Mouse (Mus musculus) heart, adult 10 weeks (tissue): ENCODE data around the gene Grwd1. TPM values are rescaled to one million over a fixed set of nuclear protein-coding genes. Genes with fewer than 3 reads are reported as not detected.

Experiments
- polyA plus RNA-seq: library from polyadenylated mRNA; stranded (reverse); fragments of 350-450 nt; fragmentation: Illumina TruSeq; extraction: RNeasy Lipid Tissue Mini Kit (QIAGEN cat#74804); gene quantifications from one replicate; pipeline ENCODE4 v1.2.3, GENCODE M21; 2014; ENCODE audit warnings: low read depth, low replicate concordance

Grwd1 gene
- polyA plus RNA-seq = 13.0 TPM

DNA sequence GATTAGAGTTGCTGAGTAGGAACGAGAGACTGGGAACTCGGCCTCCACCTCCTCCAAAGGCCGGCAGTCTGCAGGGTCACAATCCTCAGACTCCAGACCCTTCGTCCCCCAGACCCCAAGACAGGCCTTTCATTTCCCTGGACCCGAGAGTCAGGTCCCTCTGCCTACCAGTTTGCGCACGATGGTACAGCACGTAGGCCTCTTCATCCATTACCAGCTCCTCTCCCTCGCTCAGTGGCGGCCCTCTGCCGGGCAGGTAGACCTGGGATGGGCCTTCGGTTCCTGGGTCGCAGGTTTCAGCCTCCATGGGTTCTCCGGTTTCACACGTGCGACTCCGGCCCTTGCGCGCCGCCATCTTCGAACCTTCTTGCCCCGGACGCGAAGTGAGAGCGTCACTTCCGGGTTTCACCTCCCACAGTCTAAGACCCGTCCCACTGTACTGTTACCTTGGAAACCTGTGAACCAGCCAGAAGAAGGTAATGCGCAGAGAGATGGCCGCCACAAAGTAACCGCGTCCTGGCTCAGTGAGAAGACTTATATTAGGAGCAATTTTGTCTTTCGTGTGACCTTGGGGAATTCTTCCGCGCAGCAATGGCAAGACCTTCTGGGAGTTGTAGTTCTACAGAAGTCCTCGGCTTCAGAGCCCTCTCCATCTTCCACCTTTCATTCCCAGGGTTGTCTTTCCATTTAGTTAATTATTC lies at the start of gene Grwd1:
Gene Grwd1, minus strand, starts transcription at position 518 of the 701 bp plus-strand sequence.

DNA sequence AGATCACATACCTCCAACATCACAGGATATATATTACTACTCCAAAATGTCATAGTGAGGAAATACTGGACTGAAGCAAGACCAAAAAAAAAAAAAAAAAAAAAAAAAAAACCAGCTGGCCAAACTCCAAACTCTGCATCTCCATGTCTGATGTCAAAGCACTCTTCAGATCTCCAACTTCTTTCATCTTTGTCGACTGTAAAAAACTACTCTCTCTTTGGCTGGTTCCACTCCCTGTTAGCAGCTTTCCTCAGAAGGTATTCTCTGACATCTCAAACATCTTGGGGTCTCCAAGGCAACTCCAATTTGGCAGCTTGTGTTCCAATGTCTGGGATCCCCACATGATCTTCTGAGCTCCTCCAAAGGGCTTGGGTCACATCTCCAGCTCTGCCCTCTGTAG lies 47.5 kb upstream of the Grwd1 start, which contains the start of gene Grin2d:
Gene Grin2d, minus strand, starts transcription at position 101 of the 400 bp plus-strand sequence.

DNA sequence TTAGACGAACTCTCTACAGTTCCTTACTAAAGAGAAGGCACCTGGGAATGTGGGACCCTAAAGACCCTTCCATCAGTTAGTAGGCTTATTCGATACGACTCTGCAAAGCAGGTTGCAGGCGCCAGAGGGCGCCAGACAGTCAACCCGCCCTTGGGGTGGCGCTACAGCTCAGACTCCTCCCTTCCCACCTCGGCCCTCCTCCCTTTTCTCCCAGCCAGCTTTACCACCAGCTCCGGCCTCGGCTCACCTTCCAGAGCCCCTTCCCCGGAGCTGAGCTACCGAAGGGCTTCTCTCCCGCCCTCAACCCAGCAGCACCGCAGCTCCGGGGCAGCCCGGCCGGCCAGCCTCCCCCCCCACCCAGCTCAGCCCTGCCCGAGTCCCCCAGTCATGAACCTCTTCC lies 41.9 kb upstream of the Grwd1 start, which contains the start of gene Kdelr1:
Gene Kdelr1, plus strand, starts transcription at position 149 of the 400 bp plus-strand sequence.

DNA sequence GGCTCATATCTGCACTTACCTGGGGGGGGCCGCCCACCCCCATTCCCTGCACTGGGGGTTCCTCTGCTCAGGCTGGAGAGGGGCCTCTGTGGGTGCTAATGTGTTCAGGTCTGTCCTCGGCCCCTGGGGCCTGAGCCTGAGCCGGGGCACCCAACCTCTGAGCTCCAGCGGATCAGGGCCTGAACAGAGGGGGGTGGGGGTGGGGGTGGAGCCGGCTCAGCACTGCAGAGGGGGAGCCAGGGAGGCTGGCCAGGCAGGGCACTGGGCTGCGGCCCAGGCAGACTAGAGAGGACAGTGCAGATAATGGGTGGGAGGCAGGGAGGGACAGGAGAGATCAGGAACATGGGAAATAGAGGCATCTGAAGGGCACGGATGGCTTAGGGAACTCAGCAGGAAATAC lies 6.1 kb downstream of the Grwd1 start, which contains the start of gene Kcnj14:
Gene Kcnj14, minus strand, starts transcription at position 185 of the 400 bp plus-strand sequence.

DNA sequence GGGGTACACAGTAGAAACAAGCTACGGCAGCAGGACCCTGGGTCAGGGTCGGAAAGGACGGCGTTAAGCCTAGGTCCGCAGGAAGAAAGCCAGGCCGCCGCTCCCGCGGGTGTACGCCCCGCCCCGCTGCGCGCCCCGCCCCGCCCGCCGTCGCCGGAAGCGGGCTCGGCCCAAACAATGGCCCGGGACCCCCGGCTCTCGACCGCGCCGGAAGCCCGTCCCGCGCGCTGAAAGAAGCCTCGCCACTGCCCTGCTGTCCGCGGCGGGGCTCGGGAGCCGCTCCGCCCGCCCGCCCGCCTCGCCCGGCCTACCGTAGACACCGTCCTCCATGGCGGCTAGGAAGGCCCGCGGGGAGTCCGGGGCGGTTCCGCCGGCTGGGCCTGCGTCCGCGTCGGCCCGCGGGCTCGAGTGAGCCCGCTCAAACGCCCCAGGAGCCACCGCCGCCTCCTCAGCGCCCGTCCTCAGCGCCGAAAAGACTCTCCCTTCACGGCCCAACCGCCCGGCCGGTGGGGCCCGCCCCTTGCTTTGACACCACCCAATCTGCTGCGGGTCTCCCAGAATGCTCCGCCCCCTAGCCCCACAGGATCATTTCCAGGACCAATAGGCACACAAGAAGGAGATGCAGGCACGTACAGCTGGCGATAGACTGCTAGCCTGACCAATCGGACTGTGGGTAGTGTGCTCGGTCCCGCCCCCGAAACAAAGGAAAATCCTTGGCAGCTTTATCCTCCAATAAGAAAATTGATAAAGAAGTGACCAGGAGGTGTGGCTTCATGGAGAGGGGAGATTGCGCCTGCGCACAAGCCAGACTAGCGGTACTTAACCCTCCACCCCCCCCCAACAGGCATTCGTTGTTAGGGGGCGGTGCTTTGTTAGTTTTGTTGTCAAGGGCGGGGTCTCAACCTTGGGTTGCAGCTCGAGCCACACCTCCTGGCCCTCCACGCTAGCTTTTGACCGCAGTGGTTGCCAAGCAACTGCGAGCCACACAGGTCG lies 16.7 kb downstream of the Grwd1 start, which contains the start of gene Cyth2:
Gene Cyth2, minus strand, starts transcription at position 795 of the 993 bp plus-strand sequence.

DNA sequence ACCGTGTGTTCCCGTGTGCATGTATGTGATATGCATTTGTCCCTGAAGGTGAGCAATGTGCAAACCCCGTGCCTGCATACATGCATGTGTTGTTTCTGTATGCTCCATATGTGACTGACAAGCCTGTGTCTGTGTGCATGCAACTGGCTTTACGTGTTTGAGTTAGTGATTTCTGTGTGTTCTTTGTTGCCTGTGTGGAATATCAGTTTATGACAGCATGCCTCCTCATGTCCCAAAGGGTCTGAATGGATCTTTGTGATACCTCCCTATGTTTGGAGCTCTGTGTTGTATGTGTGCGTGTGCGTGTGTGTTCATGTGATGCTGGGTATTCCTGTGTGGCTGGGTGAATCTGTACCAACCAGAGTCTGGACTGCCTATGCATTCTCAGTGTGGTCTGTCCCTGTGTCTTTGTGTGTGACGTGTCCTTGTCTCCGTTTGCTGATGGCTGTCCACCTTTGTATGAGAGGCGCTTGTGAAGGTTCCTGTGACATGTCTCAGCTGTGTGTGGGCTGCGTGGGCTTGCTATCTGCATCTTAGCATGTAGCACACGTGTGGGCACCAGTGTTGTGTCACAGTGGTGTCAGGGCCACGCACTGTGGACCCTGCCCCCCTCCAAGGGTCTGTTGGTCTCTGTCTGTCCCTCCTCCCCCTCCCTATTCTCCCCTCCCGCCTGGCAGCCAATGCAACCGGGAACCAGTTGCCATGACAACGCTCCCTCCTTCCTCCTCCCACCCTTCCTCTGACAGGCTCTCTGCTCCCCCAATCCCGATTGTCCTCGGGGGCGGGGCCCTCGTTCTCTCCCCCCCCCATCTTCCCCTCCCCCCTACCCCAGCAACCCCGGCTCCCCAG lies 46.0 kb downstream of the Grwd1 start, which contains the start of gene Sult2b1:
Gene Sult2b1, minus strand, starts transcription at position 146 of the 849 bp plus-strand sequence.

DNA sequence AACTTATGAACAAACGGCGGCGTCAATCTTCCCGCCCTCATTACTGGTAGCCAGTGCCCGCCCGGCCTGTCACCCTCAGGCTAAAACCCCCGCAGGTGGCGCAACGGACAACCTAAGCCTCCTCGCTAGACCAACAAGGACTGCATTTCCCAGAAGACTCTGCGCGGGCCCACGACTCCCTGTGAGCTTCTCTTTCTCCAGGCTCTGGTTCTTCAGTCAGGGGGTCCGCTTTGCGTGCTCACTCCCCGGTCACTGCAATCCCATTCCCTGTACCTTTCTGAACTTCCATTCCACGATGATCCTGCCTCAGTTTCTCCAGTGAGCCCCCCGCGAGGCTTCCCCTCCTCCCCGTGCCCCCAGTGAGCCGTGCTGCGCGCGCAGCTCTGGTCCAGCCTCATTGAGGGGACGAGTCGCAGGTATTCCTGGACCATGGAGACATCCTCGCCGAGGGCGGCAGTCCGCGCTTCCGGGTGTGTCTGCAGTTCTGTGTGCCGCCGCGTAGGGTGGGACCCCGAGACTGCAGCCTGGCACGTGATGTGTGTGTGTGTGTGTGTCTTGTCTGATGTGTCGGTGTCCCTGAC lies 47.1 kb downstream of the Grwd1 start, which contains the start of gene Lmtk3:
Gene Lmtk3, plus strand, starts transcription at position 228 of the 581 bp plus-strand sequence.

Other genes starting within 250 kb of the Grwd1 start
- not detected for gene Fgf21, start 215.5 kb downstream of the Grwd1 start, polyA plus RNA-seq
- gene Fut1, start 213.7 kb downstream of the Grwd1 start, polyA plus RNA-seq = not detected
- 0.31 TPM for gene Izumo1, start 209.1 kb downstream of the Grwd1 start, polyA plus RNA-seq
- gene Rasip1, start 203.5 kb downstream of the Grwd1 start, polyA plus RNA-seq = 16.5 TPM
- 5.1 TPM for gene Mamstr, start 191.0 kb downstream of the Grwd1 start, polyA plus RNA-seq
- 1.1 TPM for gene Fut2, start 164.6 kb downstream of the Grwd1 start, polyA plus RNA-seq
- not detected for gene Ntn5, start 146.9 kb downstream of the Grwd1 start, polyA plus RNA-seq
- 0.47 TPM for gene Sec1, start 136.5 kb downstream of the Grwd1 start, polyA plus RNA-seq
- gene Car11, start 131.1 kb downstream of the Grwd1 start, polyA plus RNA-seq = 8.2 TPM
- gene Dbp, start 125.9 kb downstream of the Grwd1 start, polyA plus RNA-seq = 17.7 TPM
- gene Rpl18, start 115.5 kb downstream of the Grwd1 start, polyA plus RNA-seq = 502 TPM
- 19.3 TPM for gene Sphk2, start 112.9 kb downstream of the Grwd1 start, polyA plus RNA-seq
- not detected for gene Fam83e, start 109.7 kb downstream of the Grwd1 start, polyA plus RNA-seq
- gene Spaca4, start 105.1 kb downstream of the Grwd1 start, polyA plus RNA-seq = not detected
- not detected for gene Lmtk3, start 47.2 kb downstream of the Grwd1 start, polyA plus RNA-seq
- not detected for gene Sult2b1, start 46.3 kb downstream of the Grwd1 start, polyA plus RNA-seq
- 56.6 TPM for gene Cyth2, start 16.4 kb downstream of the Grwd1 start, polyA plus RNA-seq
- 0.47 TPM for gene Kcnj14, start 6.2 kb downstream of the Grwd1 start, polyA plus RNA-seq
- gene Kdelr1, start 41.8 kb upstream of the Grwd1 start, polyA plus RNA-seq = 146 TPM
- gene Grin2d, start 47.4 kb upstream of the Grwd1 start, polyA plus RNA-seq = 0.42 TPM
- gene Syngr4, start 65.8 kb upstream of the Grwd1 start, polyA plus RNA-seq = not detected
- gene Tmem143, start 66.0 kb upstream of the Grwd1 start, polyA plus RNA-seq = 106 TPM
- gene Emp3, start 90.5 kb upstream of the Grwd1 start, polyA plus RNA-seq = 34.2 TPM
- 2.2 TPM for gene Ccdc114, start 93.1 kb upstream of the Grwd1 start, polyA plus RNA-seq
- gene Abcc6, start 199.4 kb upstream of the Grwd1 start, polyA plus RNA-seq = not detected
- gene Nomo1, start 202.8 kb upstream of the Grwd1 start, polyA plus RNA-seq = 68.8 TPM